Mouse (Mus musculus): ENCODE data around the gene Rpl23. TPM values are rescaled to one million over a fixed set of nuclear protein-coding genes. Genes with fewer than 3 reads are reported as not detected.

Rpl23 gene
- 538 and 555 TPM in 2 replicates for polyA plus RNA-seq (2015; fragmentation: Nextera tagmentation; extraction: Ambion mirVana)

- no peaks in the 10 kb centered on the region for H3K27me3 ChIP-seq (replicated peaks; ENCODE audit: control insufficient read depth, insufficient read depth, low read length)
- ATAC-seq, result peak; percentile 91
- peak within 1 kb of the TSS; percentile 61 for H3K4me2 ChIP-seq (replicated peaks; ENCODE audit: low read depth)
- peak within 1 kb of the TSS; percentile 90 for H3K27ac ChIP-seq (ENCODE audit: low read depth, low read length)
- TF ChIP-seq CTCF (IDR thresholded peaks at IDR 0.05; ENCODE audit: low read depth), result no peak
- peaks cover 2% of the 10 kb centered on the region; the same call in 1 of the 2 replicates for H3K4me1 ChIP-seq (replicated peaks; ENCODE audit: control insufficient read depth, insufficient read depth, low read length)
- H3K9ac ChIP-seq (ENCODE audit: low read depth, low read length), result peak within 1 kb of the TSS; percentile 70
- no peaks in the 10 kb centered on the region for H3K9me3 ChIP-seq (ENCODE audit: control insufficient read depth)
- H3K36me3 ChIP-seq (ENCODE audit: control insufficient read depth, insufficient read depth), result peaks cover 35% of the 10 kb centered on the region
- WGBS, result under 1% methylated on average over 67 of the region's 67 CpGs
- H3K4me3 ChIP-seq (ENCODE audit: low read depth, low read length), result peak within 1 kb of the TSS; percentile 88
These were observed at the start of gene Rpl23 for GRCm38 (mm10) chr11:97781832-97782563. Gene Rpl23, minus strand, starts transcription at chr11:97782437.

GRCm38 (mm10) chr11:97832001-97832400 is 49.8 kb upstream of the Rpl23 start:
- TF ChIP-seq CTCF (IDR thresholded peaks at IDR 0.05; ENCODE audit: low read depth), result no peak
- Histone ChIP-seq H3K27me3 (replicated peaks; ENCODE audit: control insufficient read depth, insufficient read depth, low read length) (no peaks in the 10 kb centered on the region), H3K9ac (ENCODE audit: low read depth, low read length) (no peak overlapping the region), H3K9me3 (ENCODE audit: control insufficient read depth) (no peaks in the 10 kb centered on the region), H3K36me3 (ENCODE audit: control insufficient read depth, insufficient read depth) (peaks cover 79% of the 10 kb centered on the region), H3K4me1 (replicated peaks; ENCODE audit: control insufficient read depth, insufficient read depth, low read length) (peaks cover under 1% of the 10 kb centered on the region; the same call in 1 of the 2 replicates), H3K27ac (ENCODE audit: low read depth, low read length) (no peak overlapping the region), H3K4me2 (replicated peaks; ENCODE audit: low read depth) (no peak overlapping the region), H3K4me3 (ENCODE audit: low read depth, low read length) (no peak overlapping the region)
- WGBS, result 74% methylated on average over 11 of the region's 11 CpGs
- ATAC-seq, result no peak

- 70% methylated on average over 6 of the region's 6 CpGs for WGBS
- Histone ChIP-seq H3K4me3 (ENCODE audit: low read depth, low read length) (no peak overlapping the region), H3K9me3 (ENCODE audit: control insufficient read depth) (no peaks in the 10 kb centered on the region), H3K27ac (ENCODE audit: low read depth, low read length) (no peak overlapping the region), H3K27me3 (replicated peaks; ENCODE audit: control insufficient read depth, insufficient read depth, low read length) (no peaks in the 10 kb centered on the region), H3K36me3 (ENCODE audit: control insufficient read depth, insufficient read depth) (peaks cover 76% of the 10 kb centered on the region), H3K4me1 (replicated peaks; ENCODE audit: control insufficient read depth, insufficient read depth, low read length) (peaks cover 7% of the 10 kb centered on the region; the same call in 1 of the 2 replicates), H3K4me2 (replicated peaks; ENCODE audit: low read depth) (no peak overlapping the region), H3K9ac (ENCODE audit: low read depth, low read length) (no peak overlapping the region)
- TF ChIP-seq CTCF (IDR thresholded peaks at IDR 0.05; ENCODE audit: low read depth), result no peak
- no peak for ATAC-seq
These were observed 48.3 kb upstream of the Rpl23 start for GRCm38 (mm10) chr11:97830501-97830900.

GRCm38 (mm10) chr11:97829913-97830476 is 47.8 kb upstream of the Rpl23 start:
- no peak overlapping the region for H3K9ac ChIP-seq (ENCODE audit: low read depth, low read length)
- no peaks in the 10 kb centered on the region for H3K27me3 ChIP-seq (replicated peaks; ENCODE audit: control insufficient read depth, insufficient read depth, low read length)
- peaks cover 7% of the 10 kb centered on the region; the same call in 1 of the 2 replicates for H3K4me1 ChIP-seq (replicated peaks; ENCODE audit: control insufficient read depth, insufficient read depth, low read length)
- no peaks in the 10 kb centered on the region for H3K9me3 ChIP-seq (ENCODE audit: control insufficient read depth)
- no peak for TF ChIP-seq CTCF (IDR thresholded peaks at IDR 0.05; ENCODE audit: low read depth)
- H3K36me3 ChIP-seq (ENCODE audit: control insufficient read depth, insufficient read depth), result peaks cover 76% of the 10 kb centered on the region
- no peak overlapping the region for H3K27ac ChIP-seq (ENCODE audit: low read depth, low read length)
- no peak for ATAC-seq
- WGBS, result 85% methylated on average over 12 of the region's 12 CpGs
- H3K4me3 ChIP-seq (ENCODE audit: low read depth, low read length), result no peak overlapping the region
- no peak overlapping the region for H3K4me2 ChIP-seq (replicated peaks; ENCODE audit: low read depth)

GRCm38 (mm10) chr11:97829365-97829764 is 47.1 kb upstream of the Rpl23 start:
- peaks cover 7% of the 10 kb centered on the region; the same call in 1 of the 2 replicates for H3K4me1 ChIP-seq (replicated peaks; ENCODE audit: control insufficient read depth, insufficient read depth, low read length)
- H3K27ac ChIP-seq (ENCODE audit: low read depth, low read length), result no peak overlapping the region
- no peak for TF ChIP-seq CTCF (IDR thresholded peaks at IDR 0.05; ENCODE audit: low read depth)
- ATAC-seq, result no peak
- no peaks in the 10 kb centered on the region for H3K9me3 ChIP-seq (ENCODE audit: control insufficient read depth)
- 89% methylated on average over 7 of the region's 7 CpGs for WGBS
- H3K36me3 ChIP-seq (ENCODE audit: control insufficient read depth, insufficient read depth), result peaks cover 76% of the 10 kb centered on the region
- H3K4me2 ChIP-seq (replicated peaks; ENCODE audit: low read depth), result no peak overlapping the region
- no peak overlapping the region for H3K9ac ChIP-seq (ENCODE audit: low read depth, low read length)
- no peak overlapping the region for H3K4me3 ChIP-seq (ENCODE audit: low read depth, low read length)
- H3K27me3 ChIP-seq (replicated peaks; ENCODE audit: control insufficient read depth, insufficient read depth, low read length), result no peaks in the 10 kb centered on the region

GRCm38 (mm10) chr11:97827654-97828053 is 45.4 kb upstream of the Rpl23 start:
- Histone ChIP-seq H3K36me3 (ENCODE audit: control insufficient read depth, insufficient read depth) (peaks cover 74% of the 10 kb centered on the region), H3K4me1 (replicated peaks; ENCODE audit: control insufficient read depth, insufficient read depth, low read length) (peaks cover 7% of the 10 kb centered on the region; the same call in 1 of the 2 replicates), H3K9me3 (ENCODE audit: control insufficient read depth) (no peaks in the 10 kb centered on the region), H3K27me3 (replicated peaks; ENCODE audit: control insufficient read depth, insufficient read depth, low read length) (no peaks in the 10 kb centered on the region), H3K27ac (ENCODE audit: low read depth, low read length) (no peak overlapping the region), H3K4me3 (ENCODE audit: low read depth, low read length) (no peak overlapping the region), H3K9ac (ENCODE audit: low read depth, low read length) (no peak overlapping the region), H3K4me2 (replicated peaks; ENCODE audit: low read depth) (no peak overlapping the region)
- WGBS, result 88% methylated on average over 6 of the region's 6 CpGs
- no peak for TF ChIP-seq CTCF (IDR thresholded peaks at IDR 0.05; ENCODE audit: low read depth)
- no peak for ATAC-seq
